Mouse (Mus musculus) neutrophil, adult 65 days (primary cell): ENCODE measurements around the gene Cxcl17. TPM values are rescaled to one million over a fixed set of nuclear protein-coding genes. Genes with fewer than 3 reads are reported as not detected.

Experiments
- total RNA-seq: library from RNA; stranded (reverse); gene quantifications from 2 replicates; pipeline ENCODE4 v1.2.4, GENCODE M21; 2023

Gene Cxcl17
- total RNA-seq, result not detected in 2 replicates

DNA sequence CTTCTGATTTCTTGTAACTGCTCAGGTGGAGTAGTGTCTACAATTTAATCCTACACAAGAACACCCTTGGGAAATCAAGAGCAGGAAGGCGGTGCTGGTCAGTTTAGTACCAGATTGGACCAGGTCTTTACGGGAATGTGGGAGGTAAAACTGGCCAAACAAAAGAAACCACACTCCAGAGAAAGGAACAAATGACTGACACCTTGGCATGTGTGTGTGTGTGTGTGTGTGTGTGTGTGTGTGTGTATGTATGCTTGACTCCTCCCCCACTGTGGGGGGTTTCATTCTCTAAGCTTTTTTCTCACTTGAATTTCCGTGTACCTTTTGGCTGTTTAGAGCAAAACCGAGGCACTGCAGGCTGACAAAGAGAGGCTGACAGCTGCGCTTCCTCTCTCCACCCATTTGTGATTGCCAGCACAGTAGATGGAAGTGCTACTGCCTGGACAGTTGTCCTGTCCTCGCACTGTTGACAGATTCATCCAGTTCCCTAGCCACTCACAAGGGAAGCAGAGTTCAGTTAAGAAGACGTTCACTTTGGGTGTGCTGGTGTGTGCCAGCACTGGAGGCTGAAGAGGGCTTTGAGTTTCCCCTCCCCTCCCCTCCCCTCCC is at the start of gene Cxcl17:
TSS of gene Cxcl17 (minus strand) at position 54 of the 609 bp plus-strand sequence.

DNA sequence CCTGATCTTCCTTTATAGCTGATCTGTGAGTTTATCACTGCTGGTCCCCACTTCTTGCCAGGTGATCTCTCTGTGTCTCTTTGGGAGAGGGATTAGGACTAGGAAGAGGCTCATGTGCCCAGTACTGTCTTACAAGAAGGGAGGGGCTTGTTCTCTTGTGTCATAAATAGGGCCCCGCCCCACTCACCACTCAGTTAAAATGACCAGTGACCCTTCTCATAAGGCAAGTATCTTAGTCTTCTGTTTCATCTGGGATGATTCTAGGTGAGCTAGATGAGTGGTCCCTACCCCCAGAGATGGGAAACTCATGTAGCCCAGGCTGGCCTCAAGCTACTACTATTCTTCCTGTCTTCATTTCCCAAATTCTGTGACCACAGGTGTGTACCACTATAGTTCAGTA is 14.1 kb downstream of the Cxcl17 start, which contains the start of gene Lipe:
TSS of gene Lipe (minus strand) at position 101 of the 400 bp plus-strand sequence.

DNA sequence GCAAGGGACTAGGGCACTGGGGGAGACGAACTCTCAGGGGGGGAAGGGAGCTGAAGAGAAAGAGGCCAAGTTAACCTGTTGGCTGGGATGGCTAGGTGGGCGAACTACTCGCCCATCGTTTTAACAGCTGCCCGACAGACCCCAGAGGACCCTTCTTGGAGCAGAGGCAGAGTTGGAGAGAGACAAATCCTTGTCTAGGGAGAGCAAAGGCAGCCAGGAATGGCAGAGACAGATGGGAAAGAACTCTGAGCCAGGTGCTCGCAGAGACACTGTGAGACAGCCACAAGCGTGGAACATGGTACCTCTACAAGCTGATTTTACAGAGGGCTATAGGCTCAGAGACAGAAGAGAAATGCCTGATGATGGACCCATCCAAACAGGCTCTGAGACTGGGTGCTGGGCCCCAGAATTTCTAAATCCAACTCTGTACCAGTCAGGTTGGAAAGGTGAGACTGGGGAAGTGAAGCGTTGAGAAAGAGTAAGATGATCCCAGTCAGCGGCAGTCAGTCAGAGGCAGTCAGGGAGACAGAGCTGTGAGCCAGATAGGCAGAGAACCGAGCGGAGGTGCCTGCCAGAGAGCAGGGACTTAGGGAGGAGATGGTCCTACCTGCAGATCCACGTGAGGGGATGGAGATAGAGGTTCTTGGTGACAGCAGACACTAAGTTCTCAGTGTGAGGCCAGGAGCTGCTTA is 43.5 kb downstream of the Cxcl17 start, which contains the start of gene Cnfn:
TSS of gene Cnfn (minus strand) at position 667 of the 692 bp plus-strand sequence.

Other genes with a start within 250 kb of the Cxcl17 start
- 7.4 and 8.8 TPM in 2 replicates for gene Pou2f2, start 233.2 kb downstream of the Cxcl17 start, total RNA-seq
- gene Dedd2, start 192.3 kb downstream of the Cxcl17 start, total RNA-seq, result 228 and 310 TPM in 2 replicates
- gene Zfp526, start 191.5 kb downstream of the Cxcl17 start, total RNA-seq, result 7.1 and 8.5 TPM in 2 replicates
- gene Gsk3a, start 175.0 kb downstream of the Cxcl17 start, total RNA-seq, result 66.1 and 79.7 TPM in 2 replicates
- gene Erf, start 162.1 kb downstream of the Cxcl17 start, total RNA-seq, result 7.6 and 9.5 TPM in 2 replicates
- 191 and 236 TPM in 2 replicates for gene Cic, start 145.2 kb downstream of the Cxcl17 start, total RNA-seq
- gene Pafah1b3, start 114.9 kb downstream of the Cxcl17 start, total RNA-seq, result 4.6 and 9.4 TPM in 2 replicates
- gene Prr19, start 111.5 kb downstream of the Cxcl17 start, total RNA-seq, result not detected in 2 replicates
- gene Tmem145, start 106.8 kb downstream of the Cxcl17 start, total RNA-seq, result not detected in 2 replicates
- gene Megf8, start 95.7 kb downstream of the Cxcl17 start, total RNA-seq, result 1.9 and 3.2 TPM in 2 replicates
- gene Cnfn, start 43.2 kb downstream of the Cxcl17 start, total RNA-seq, result not detected in 2 replicates
- gene Lipe, start 14.2 kb downstream of the Cxcl17 start, total RNA-seq, result 49.2 and 51.6 TPM in 2 replicates
- 225 and 283 TPM in 2 replicates for gene Ceacam1, start 64.7 kb upstream of the Cxcl17 start, total RNA-seq
- 31.1 and 36.1 TPM in 2 replicates for gene Ceacam2, start 127.0 kb upstream of the Cxcl17 start, total RNA-seq
- gene Erich4, start 203.0 kb upstream of the Cxcl17 start, total RNA-seq, result not detected in 2 replicates
- 22.0 and 31.8 TPM in 2 replicates for gene Dmac2, start 206.5 kb upstream of the Cxcl17 start, total RNA-seq
- 14.4 and 15.7 TPM in 2 replicates for gene B3gnt8, start 213.8 kb upstream of the Cxcl17 start, total RNA-seq
- 32.4 and 39.2 TPM in 2 replicates for gene Bckdha, start 246.1 kb upstream of the Cxcl17 start, total RNA-seq
- gene Exosc5, start 246.3 kb upstream of the Cxcl17 start, total RNA-seq, result 22.3 and 26.5 TPM in 2 replicates